Mouse (Mus musculus) activated CD4-positive, CD25-positive, alpha-beta regulatory T cell, adult 4 months (primary cell): ENCODE data around the gene Steap1. TPM values are rescaled to one million over a fixed set of nuclear protein-coding genes. Genes with fewer than 3 reads are reported as not detected.
A peak's percentile ranks its signal among the peaks of the same experiment; 100 is the strongest.

Experiments used
- ATAC-seq: one replicate; pipeline ENCODE4 v1.8.0; 2017
- polyA plus RNA-seq, 2 experiments: library from polyadenylated mRNA; unstranded; fragments of 100-300 nt; shearing (Covaris generic); gene quantifications; one replicate each; pipeline ENCODE4 v1.2.1; 2017

The Steap1 gene
- polyA plus RNA-seq, result not detected

DNA sequence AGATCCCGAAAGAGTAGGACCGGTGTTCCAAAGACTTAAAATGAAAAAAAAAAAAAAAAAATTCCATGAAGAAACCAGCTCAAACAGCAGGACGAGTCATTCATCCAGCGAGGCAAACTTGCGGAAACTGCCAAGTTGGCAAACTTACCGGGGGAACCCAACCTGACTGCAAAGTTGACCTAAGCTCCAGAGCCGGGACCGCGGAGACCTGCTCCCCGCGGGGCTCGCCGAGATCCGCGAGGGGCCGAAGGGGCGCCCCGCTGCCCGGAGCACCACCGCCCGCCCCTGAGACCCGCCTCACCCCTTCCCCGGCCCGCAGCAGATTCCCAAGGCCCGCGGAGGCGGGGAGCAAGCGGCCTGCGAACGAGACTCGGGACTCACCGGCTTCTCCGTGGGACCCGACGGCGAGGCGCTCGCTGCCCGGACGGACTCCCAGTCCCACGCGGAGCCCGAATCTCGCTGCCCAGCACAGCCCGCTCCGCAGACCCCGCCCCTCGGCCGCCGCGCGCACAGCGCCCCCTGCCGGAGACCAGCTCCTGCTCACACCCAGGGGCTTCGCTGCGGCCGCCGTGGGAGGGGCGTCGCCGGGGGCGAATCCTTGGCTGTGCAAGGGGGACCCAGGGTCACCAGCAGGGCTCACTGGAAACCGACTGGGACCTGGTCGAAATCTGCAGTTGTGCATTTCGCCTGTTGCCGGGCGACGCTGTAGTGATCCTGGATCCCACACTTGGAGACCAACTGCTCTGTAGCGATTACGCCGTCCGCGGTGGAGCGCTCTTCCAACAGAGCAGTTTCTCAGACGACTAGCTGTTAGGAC is at the start of gene Steap1:
Steap1 (minus strand) TSS at position 461 of the 817 bp plus-strand sequence.
- ATAC-seq, result peak; percentile 40

DNA sequence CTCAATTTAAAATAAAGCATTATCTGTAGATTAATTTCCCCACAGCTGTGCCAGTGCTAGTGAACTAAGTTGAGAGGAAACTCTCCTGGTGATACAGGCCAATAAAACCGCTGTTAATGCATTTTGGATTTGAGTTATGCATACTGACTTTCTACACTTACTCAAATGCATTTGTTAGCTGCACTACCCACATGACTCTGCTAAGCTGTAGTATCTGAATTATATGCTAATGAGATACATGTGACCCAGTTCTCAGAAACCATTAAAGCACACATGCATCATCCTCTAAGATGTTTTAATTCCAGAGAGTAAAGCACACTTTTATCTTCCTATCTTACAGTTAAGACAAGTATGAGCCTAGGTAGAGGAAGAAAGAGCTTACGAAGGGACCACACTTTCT is 38.0 kb upstream of the Steap1 start:
- ATAC-seq, result no peak

DNA sequence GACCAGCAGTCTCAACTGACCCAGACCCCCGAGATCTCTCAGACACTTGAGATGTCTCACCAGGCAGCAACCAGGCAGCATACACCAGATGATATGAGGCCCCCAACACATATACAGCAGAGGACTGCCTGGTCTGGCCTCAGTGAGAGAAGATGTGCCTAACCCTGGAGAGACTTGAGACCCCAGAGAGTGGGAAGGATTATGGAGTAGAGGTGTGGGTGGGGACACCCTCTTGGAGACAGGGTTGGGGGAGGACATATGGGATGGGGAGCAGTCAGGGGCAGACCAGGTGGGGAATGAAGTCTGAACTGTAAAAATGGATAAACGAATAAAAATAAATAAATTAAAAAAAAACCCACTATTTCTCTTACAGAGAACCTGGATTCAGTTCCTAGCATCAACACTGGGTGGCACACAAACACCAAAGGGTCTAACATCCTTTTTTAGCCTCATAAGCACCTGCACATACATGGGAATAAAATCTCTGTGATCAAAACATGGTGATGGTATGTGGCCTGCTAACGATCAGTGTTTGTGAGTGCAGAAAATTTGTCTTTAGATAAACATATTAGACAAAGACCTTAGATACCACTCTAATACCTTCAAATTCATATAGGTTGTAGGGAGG is 7.4 kb upstream of the Steap1 start:
- no peak for ATAC-seq

DNA sequence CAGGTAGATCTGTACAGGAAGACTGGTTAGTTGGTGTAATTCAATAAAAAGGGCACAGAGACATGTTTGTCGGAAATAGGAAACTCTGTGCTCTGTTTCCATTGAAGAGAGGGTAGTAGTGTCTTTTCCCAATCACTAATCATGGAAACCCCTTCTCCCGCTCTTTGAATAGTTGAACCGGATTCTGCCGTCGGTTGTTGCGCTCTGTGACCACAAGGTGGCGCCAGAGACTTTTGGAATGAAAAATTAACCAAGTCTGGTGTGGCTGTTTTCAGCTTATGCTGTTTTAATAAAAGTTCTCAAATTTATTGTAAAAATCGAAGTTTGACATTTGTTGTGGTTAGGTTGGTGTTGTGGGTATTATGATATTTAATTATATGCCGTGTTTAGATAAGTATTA is 5.9 kb upstream of the Steap1 start:
- ATAC-seq, result no peak

DNA sequence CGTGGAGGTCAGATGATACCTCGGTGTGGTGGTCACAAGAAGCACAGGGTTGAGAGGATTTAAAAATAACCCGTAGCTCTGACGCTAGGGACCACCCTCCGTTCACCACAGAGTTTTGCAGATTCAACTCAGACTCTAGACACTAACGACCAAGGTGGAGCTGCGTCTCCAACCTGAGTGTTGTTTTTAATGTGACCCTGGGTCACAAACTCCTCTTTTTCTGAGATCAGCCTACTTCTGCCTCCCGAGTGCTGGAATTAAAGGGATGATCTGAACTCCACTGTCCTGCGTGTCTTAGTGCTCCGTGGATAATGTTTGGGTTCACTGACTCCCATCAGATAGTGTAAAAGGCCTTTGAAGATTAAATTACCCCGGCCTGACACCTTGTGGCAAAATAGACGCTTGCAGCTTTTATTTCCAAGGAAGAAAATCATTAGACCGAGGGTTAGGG is 671 bp upstream of the Steap1 start:
- ATAC-seq, result peak; percentile 59

DNA sequence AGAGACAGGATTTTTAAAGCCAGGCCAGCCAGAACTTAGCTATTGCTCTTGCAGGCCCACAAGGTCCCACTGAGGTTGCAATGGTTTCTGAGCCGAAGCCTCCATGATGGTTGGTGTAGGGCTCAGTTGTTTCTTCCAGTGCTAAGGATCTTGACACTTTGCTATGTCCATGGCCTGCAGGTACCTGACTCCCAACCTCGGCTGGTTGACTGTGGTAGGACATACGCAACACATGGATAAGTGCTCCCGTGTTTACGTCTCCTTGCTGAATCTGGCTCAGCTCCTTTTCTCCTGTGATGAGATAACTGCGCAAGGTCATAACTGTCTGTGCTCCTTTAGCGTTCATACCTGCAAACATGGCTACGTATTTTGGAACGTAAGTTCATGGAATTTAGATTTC is 14.7 kb downstream of the Steap1 start:
- no peak for ATAC-seq

DNA sequence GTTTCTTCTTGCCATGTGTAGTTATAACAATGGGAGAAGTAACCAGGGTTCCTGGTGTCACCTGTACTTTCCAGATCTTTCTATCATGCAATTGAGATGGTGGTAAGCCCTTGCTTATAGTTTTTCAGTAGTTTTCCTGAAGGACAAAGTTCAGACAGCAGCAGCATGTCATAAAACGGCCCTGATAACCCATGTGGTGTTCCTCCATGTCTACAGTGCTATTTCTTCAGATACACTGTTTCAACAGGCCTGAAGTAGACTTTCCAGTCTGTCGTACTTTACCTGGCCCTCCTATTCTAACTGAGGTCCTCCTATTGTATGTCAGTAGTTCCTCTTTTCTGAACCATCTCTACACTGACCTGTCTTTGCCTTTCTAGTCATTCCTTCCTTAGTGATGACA is 16.3 kb downstream of the Steap1 start:
- no peak for ATAC-seq

DNA sequence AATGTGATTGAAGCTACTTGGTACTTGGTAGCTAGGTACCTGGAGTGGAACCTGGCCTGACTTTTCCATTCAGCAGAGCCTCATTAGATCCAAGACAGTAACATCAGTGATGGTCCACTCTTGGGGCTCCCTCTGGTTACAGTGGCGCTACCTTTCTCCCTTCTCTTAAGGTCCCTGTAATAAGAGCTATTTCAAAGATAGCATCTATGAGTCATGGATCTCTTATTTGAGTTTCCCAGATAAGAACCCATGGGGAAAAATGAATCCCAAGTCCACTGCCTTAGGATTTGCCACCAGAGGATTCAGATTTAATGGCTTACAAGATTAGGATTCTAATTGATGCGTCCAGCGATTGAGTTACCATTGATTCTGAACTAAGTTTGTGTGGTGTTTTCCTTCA is 16.9 kb downstream of the Steap1 start:
- ATAC-seq, result no peak

DNA sequence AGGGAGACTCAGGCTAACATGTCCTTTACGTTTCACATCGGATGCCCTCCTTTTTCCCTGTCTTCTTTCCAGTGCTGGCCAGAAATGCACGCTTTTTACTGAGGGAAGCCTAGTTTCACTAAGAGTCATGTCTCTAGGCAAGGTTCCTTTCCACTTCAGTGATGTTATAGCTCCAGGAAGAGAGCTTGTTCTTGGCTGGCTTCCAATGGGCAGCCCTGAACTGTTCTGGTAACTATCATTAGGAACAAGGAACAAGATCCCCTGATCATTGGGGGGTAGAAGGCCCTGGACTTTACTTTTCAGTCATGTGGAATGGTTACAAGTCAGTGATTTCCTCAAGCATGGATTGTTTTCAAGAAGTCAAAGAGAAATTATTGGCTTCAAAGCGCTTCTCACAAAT is 19.2 kb downstream of the Steap1 start:
- no peak for ATAC-seq

DNA sequence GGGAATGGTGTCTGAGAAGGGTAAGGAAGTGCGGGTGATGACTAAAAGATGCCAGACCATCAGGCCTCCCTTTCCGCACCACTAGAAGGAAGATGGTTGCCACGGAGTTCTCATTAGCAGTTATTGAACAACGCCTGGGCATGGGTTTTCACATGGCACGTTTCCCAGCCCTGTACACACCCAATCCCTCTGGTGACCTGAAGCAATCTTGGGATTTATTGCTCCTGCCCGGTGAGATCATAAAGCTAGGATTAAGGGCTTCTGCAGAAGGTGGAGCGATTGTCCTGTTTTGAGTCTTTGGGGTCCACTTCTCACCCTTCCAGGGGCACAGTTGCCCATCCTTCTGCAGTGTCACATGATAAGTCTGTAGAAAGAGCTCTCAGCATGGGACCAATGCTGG is 26.9 kb downstream of the Steap1 start:
- ATAC-seq, result no peak

DNA sequence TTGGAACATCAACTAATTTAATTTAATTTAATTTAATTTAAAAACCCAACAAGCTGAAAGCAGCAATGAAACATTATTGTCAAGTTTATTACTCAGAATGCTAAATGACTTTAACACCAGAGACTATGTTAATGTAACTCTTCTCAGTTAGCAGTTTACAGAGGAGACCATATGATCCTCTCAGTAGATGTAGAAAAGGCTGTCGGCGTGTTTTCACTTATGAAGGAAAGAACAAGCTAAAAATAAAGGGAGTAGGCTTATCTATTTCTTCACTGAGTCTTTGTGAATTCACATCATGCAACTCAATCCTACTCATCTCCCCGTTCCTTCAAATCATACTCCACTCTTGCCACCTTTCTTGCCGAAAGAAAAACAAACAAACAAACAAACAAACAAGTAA is 38.1 kb downstream of the Steap1 start:
- no peak for ATAC-seq

DNA sequence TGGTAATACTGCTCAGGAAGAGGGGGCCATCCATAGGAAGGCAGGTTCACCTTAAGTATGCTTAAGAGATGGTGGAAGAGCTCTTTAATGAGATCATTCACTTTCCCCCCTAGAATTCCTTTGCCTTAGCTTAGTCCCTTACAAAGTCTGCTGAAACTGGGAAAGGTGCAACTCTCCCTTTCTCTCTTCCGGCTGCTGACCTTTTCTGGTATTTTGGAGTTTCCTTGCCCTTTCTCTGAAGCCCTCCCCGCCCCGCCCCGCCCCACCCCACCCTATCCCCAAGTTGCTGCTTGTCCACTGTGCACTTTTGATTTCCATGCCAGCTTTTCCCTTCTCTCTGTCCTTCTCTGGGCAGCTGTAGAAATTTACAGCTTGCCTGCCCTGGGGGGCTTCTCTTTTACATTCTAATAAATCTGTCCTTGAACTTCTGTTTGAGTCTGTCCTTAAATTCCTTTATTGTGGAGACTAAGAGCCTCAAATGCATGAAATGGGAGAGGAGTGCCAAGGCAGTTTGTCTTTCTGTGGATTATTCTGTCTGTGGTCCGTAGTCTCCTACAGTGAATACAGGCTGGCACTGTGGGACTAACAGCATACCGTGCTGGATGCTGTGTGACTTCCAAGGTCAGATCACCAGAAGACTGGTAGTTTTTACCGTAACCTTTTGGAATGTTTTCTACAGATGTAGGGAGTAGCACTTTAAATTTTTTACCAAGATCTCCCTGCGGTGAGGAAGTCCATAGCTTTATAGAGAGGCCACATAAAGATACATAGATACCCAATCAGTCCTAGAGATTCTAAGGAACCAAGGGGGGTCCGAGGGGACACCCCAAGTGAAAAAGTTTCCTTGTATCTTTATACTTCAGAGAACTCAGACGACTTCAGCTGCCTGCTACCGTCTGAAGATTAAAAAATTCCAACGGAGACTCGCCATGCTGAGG is 41.5 kb downstream of the Steap1 start:
- ATAC-seq, result no peak

DNA sequence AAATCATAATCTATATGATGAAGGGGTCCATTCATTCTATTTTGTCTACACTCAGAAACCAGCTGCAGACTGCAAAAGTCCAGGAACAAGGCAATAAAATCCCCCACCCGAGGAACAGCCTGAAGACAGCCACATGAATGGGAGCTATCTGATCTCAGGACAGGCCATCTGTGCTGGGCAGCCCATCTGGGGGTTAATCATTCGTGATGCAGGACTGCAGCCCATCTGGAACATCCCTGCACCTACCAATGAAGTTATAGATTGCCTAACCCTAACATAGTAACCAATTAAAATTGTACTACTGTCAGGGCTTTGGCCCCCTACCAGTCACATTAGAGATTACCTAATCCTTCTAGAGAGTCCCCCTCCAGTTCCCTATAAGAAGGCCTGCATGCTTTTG is 44.1 kb downstream of the Steap1 start:
- no peak for ATAC-seq

DNA sequence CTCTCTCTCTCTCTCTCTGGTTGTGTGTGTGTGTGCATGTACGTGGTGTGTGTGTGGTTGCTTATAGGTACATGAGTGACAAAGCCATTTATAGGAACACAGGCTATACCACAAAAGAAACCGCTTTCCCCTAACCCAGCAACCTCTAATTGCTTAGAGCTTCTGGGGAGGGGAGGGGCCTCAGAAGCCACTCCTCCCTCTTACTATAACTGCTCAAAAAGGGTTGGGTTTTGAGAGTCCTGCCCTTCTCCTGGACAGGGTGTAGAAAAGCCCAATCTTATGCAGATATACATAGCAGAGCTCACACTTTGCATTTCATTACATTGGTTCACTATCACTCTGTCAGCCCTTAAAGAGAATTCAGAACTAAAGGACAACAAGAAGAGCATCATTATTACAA is 48.7 kb downstream of the Steap1 start:
- no peak for ATAC-seq

DNA sequence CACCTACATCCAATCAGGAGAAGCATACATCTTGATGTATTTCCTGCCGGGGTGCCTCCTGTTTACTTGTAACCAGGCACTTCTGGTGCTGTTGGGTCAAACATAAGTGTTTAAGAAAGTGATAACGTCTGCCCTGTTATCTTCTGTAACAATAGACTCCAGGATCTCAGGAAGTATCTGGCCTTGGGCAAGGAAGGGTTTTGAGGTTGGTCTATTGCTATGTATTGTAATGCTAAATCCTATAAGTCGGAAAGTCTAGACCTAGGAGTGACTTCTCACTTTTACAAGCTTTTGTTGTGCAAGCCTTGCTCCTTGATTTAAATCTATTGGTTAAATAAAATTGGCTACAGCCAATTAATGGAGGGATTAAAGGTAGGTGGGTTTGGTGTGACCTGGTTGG is 50.3 kb downstream of the Steap1 start:
- ATAC-seq, result no peak

DNA sequence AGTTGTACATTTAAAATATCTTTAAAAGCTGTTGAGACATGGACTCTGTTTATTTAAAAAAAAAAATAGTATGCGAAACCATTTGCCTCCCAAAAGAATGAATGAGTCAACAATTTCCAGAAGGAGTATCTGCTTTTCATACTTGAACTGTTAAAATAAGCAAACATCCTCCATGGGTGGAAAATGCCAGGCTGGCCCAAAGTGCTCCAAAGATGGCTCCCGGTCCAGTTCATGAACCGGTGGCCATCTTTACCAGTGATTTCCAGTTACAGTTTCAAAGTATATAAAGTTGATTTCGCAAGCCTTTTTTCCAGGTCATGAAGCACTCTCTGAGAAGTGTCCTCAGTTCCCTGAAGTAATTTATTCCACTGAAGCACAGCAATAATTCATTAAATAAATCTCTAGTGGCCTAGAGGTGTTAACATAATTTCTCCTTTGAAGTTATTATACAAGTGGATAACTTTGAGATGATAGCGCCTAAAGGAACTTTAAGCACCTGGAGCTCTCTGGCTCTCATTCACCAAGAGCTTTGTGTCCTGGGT is 53.7 kb downstream of the Steap1 start:
- no peak for ATAC-seq

DNA sequence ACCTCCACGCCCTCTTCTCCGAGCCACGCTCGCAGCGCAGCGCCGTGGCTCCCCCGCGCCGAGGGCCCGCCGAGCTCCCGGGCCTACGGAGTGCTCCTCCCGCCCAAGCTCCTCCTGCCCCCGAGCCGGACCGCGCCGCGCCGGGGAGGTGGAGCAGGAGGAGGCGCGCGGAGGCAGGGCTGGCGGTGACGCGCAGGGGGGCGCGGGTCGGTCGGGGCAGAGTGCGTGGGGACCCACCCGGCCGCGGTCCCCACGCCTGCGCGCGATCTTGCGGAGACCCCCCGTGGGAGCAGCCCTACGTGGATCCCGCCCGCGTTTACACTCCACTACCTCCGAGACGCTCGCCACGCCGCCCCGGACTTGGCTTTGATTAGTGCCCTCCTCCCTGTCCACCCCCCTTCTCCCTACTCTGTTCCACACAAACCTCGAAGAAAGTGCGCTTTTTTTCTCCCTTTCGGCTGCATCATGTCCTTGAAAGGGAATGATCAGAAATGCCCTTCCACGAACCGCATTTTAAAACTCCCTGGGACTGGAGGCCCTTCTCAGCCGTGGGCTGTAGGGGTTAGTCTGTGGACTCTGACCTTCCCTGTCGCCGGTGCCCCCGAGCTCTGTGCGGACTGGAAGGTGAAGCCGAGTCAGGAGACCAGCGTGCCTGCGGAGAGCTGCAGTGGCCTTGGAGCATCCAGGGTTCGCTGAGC is 55.0 kb downstream of the Steap1 start, which contains the start of gene Steap2:
Steap2 (minus strand) TSS at position 623 of the 698 bp plus-strand sequence.
- ATAC-seq, result no peak

DNA sequence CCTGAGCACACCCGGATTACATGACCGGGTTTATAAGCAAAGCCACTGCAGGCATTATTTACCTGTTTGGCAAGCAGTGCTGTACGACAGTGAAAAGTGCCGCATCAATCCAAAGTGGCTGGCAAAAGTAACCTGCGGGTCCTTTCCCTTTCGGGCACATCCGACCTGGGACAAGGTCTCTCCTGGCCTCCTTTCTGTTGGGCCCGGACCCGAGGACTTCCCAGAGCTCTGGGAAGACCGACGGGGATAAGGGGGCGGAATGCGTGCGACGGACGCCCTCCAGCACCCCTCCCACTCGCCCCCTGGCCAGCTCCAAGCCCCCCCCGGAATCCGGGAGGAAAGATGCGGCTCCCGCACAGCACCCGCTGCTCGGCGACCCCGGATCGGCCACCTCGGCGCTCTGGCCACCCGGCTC is 55.6 kb downstream of the Steap1 start:
- ATAC-seq, result no peak

DNA sequence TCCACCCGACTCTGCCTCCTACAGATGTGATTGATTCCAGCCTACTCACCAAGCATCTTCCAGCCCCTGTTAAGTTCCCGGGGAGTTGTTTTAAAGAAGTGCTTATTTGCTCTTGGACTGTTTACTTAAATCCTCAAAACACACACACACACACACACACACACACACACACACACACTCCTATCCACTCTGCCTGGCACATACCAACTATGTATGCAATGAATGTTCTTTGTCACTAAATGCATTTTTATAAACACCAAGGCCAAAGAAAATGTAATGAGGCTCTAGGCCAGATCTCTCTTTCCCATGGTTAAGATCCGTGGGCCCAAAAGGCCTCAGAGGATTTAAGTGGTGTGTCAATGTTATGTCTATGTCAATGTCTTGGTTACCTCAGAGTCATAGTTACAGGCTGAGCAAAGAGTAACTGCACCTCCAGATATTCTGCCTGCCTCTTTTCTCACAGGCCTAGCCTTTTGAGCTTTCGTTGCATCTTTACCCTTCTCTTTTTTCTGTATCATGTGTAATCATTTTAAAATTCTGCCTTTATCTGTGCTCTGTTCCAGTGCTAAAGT is 56.9 kb downstream of the Steap1 start:
- no peak for ATAC-seq

DNA sequence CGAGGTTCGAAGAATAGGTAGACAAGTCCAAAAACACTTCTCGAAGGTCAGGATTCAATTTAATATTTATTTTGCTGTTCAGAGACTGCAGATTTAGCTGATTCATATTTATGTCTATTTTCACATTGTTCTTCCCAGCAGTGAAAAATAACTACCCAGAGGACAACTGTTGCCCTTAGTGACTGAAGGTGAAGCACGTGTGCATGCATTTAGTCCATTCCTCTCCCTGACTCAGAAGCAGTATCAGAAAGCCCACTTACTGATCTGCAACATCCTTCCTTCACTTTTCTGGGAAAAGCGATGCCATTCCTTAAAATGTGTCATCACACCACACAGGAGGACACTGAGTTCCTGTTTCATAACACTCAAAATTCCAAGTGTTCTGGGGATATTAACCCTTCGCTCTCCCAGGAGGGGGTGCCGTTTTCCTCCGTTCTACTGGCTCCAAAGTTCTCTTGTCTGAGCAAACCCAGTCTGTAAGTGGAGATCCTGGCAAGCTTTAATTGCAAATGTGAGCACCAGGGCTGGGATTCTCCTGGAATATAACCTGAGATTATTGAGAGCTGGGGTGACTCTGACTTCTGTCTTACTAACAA is 60.1 kb downstream of the Steap1 start:
- no peak for ATAC-seq

DNA sequence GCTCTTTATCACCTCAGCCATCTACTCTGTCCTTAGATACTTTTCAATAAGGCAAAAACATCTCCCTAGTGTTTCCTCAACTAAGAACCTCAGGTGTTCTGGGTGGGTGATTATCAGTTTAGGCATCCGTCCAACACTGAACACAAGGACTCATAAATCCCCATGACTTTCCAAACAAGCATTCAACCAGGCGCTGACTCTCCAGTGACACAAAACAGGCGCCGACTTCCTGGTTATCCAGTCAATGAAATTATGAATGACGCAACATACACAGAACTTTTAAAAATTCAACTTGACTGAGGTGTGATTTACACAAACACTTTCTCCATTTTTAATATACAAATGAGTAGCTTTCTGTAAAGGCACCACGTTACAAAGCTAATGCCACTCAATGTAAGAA is 60.9 kb downstream of the Steap1 start:
- no peak for ATAC-seq
